Mouse (Mus musculus) left cerebral cortex, adult 9 months (tissue): ENCODE measurements around the gene Adgra1.

Source experiments
- DNase-seq, 2 experiments: peaks; one replicate each; pipeline ENCODE4 v3.0.0; 2022; ENCODE audit warnings: low spot score in 2 of 2

Gene Adgra1

DNA sequence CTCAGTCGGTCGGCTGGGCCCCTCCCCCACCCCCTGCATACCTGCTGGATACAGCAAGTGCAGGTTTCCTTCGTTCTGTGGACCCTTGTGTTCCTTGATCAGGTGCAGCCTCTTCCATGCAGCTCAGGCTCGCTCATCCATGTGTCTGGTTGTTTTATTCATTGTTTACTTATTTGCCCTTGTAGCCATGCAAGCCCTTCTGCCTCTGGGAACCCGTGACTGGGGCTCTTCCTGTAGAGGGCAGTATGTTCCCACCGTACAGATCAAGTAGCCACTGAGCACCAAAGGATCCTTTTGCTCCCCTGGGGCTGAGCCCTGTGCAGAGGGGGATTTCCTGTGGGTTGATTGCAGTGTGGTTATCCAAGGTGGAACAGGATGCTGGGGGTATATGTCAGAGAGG lies 71.7 kb downstream of the Adgra1 start:
- DNase-seq, result peak in 1 of 2 experiments; percentile 57

DNA sequence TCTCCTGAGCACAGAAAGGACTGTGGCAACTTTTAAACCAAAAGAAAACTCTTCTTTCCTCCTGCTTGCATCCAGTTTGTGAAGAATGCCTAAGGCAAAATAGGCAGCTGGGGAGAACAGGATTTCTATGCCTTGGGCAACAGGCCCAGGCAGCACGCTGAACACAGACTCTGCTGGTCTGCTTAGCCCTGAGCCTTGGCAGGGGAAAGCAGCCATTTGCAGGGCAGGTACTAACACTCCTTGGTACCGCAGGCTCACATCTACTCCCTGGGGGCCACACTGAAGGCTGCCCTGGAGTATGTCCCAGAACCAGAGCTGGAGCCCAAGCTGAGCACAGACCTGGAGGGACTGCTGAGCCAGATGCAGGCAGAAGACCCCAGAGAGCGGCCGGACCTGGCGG lies 74.2 kb downstream of the Adgra1 start:
- no peak for DNase-seq

DNA sequence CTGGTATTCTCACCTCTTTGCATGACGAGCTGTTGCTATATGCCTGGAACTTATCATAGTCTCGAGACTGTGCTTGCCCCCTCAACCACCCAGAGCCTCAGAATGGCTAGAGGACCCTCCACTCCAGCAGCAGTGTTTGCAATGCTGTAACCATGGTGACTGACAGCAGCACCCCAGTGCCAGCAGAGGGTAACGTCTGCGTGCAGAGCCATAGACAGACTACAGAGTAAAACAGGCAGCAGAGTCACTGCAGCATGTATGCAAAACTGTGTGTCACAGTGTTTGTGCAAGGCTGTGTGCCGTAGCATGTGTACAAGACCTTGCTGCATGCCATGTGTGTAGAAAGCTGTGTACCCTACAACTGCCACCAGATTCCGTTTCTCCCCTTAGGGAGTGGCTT lies 75.5 kb downstream of the Adgra1 start:
- no peak for DNase-seq

DNA sequence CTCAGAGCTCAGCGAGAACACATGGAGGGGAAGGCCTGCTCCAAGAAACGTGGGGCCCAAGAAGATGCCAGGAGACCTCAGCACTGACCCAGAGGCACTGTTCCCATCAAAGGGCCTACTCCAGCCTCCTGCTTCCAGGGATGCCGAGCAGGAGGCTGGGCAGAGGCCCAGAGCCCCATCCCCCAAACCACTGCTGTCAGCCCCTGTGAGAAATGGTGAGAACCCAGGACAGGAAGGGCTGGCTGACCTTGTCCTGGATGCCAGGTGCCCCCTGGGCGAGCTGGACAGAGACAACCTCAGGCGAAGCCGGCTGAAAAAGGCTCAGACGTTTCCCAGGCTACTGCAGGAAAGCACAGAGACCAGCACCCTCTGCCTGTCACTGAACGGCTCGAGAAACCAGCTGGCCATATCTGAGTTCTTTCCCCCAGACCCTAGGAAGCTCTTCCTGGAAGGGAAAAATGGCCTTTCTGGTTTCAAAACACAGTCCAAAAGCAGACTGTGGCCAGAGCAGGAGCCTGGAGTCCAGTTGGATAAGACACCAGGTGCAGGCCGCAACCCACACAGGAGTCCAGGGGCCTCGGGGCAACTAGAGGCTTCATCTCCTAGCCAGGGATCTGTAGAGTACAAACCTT lies 76.3 kb downstream of the Adgra1 start:
- no peak for DNase-seq

DNA sequence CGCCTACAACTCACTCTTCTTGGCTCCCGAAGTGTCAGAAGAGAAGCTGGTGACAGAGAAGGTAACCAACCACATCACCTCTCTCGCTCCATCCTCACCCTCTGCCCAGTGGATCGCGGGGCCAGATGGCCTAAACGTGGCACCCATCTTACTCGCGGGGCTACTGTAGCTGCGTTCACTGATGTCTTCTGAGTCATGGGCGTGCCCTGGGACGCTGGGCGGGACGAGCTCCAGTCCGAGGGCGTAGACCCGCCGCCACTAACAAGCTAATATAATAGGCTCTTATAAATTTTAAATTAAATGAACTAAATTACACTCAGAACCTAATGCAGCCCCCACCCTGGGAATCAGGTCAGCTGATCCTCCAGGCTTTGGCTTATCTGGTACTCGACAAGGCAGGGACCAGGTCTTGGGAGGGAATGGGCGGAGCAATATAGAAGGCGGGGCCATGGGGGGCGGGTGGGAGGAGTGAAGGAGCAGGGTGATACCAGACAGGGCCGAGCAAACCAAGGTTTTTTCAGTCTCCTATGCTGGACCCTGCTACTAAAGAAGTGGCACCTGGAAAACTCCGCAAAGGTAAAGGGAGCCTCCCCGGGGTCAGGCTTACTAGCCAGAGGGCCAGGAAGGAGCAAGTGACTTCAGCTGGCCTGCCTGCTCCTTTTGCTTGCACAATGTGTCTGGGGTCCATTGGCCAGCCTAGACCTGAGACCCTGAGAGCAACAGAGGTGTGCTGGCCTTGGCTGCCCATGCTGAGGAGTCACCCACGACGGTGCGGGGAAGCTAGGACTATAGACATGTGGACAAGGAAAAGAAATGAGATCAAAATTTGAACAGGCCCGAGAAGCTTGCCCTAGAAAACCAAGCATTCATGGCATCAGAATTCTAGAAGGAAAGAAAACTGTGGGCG lies 80.4 kb downstream of the Adgra1 start:
- no peak for DNase-seq

DNA sequence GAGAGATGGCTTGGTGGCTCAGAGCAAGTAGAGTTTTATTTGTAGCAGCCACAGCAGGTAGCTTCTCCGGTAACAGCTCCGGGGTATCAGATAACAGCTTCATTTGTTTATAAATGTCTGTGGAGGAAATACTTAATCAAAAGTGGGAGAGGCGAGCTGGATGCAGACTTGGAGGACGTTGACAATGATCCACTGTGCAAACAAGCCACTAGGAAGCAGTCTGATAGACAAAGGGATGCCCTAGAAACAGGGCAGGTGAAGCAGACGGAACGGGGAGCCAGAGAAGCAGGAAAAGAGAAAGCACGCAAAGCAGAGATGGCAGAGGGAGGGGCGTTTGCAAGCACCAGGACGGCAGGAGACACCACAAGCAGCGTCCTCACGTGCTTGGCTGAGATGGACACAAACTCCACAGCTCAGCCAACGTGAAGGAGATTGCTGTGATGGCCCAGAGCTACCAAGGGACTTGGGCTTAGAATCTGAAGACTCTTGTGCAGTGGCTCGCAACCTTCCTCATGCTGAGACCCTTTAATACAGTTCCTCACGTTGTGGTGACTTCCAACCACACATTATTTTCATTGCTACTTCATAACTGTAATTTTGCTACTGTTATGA lies 81.8 kb downstream of the Adgra1 start:
- no peak for DNase-seq

DNA sequence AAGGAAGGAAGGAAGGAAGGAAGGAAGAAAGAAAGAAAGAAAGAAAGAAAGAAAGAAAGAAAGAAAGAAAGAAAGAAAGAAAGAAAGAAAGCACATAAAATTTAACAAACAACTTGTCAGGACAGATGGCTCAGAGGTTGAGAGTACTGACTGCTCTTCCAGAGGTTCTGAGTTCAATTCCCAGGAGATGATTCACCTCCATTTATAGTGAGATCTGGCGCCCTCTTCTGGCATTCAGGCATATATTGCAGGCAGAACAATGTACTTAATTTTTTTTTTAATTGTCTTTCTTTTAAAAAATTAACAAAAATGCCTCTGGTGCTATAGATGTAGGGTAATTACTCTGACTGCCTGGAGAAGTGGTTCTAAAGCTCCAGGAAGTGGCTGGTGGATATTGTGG lies 82.4 kb downstream of the Adgra1 start:
- no peak for DNase-seq

DNA sequence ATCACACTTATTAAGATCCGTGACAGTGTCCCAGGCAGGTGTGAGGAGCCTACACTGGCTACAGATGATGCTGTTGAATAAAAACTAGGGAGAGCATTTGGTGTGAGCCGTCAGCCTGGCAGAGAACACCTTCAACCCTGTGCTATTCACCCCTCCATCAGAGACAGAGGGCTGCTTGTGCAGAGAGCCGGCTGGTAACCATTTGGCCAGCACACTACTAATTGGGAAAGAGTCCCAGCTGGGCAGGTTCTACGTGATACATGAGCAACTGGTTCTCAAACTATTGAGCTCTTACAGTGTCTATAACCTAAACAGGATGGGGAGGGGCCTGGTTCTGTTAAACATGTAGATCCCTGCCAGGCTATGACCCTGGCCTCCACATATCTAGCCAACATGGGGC lies 84.3 kb downstream of the Adgra1 start:
- no peak for DNase-seq
